Mouse (Mus musculus): ENCODE data around the gene Nfkbib. TPM values are rescaled to one million over a fixed set of nuclear protein-coding genes. Genes with fewer than 3 reads are reported as not detected.
A peak's percentile ranks its signal among the peaks of the same experiment; 100 is the strongest.

Gene Nfkbib
- total and polyA plus RNA-seq, 3 experiments = 30.5 to 101 (median 59.3) TPM

DNA sequence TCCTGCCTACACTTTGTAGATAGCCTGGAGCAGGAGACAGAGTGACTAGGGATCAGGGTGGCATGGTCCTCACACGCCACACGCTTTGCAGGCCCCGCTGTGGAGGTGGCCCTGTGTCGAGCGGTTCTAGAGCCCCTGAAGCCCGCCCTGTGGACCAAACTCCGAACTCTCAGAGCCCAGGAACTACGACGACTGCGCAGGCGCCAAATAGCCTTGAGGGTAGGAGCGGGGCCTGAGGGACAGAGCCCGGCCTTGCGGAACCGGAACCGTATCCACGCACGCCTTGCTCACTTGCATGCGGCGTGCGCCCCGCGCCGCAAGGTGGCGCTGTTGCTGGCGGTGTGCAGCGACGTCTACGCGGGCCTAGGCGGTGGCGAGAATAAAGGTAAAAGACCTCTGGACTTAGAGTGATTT lies 29.3 kb upstream of the Nfkbib start (continued):
- TF ChIP-seq ZKSCAN1 (IDR thresholded peaks at IDR 0.05; ENCODE audit: borderline replicate concordance, low read depth, low read length) (no peak), MEF2A (IDR thresholded peaks at IDR 0.05; ENCODE audit: borderline replicate concordance, low read depth, low read length) (peak; percentile 69), NRF1 (IDR thresholded peaks at IDR 0.05; ENCODE audit: low read depth, low read length) (peak; percentile 82), UBTF (IDR thresholded peaks at IDR 0.05; ENCODE audit: low read depth, low read length) (peak; percentile 80), HCFC1 (IDR thresholded peaks at IDR 0.05; ENCODE audit: low read depth, low read length) (peak; percentile 63)

DNA sequence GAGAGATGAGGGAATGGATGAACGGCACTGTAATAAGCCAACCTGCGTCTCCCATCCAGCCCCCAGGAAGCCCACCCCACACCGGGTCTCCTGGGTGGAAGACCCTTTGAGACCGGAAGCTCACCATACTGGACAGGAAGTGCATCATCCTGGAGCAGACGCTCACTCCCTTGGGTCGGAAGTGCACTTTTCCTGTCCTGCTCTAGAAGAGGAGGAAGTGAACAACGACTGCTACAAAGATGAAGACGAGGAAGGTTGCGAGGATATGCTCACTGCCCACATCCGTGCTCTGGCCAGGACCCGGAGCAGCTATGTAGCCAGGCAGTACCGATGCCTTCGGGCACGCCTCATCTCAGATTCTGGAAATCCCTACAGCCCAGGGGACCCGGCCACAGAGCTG lies 28.5 kb upstream of the Nfkbib start:
- Histone ChIP-seq H3K4me3 (replicated peaks in 1 of 3; ENCODE audit: low read depth in 2 of 3, low read length in 2 of 3, poor library complexity in 1 of 3) (peak overlapping the region; percentile 63 to 87 (median 84)), H3K36me3 (replicated peaks in 1 of 2; ENCODE audit: control insufficient read depth in 1 of 2, insufficient read depth in 1 of 2, low read length in 1 of 2) (peaks cover 21 to 32% of the 10 kb centered on the region in 2 experiments), H3K4me1 (ENCODE audit: control insufficient read depth in 1 of 2, insufficient read depth in 2 of 2) (peaks cover 20 to 43% of the 10 kb centered on the region in 2 experiments), H3K9me3 (replicated peaks; ENCODE audit: low read length) (no peaks in the 10 kb centered on the region), H3K27ac (ENCODE audit: insufficient read depth, low read depth) (peak overlapping the region; percentile 90), H3K79me2 (replicated peaks; ENCODE audit: control insufficient read depth, extremely low read depth, insufficient read depth, poor library complexity, severe bottlenecking) (peaks cover 12% of the 10 kb centered on the region), H3K9ac (ENCODE audit: insufficient read depth, low read depth) (peak overlapping the region; percentile 86), H3K4me2 (ENCODE audit: insufficient read depth, low read depth, poor library complexity, severe bottlenecking) (peak overlapping the region; percentile 73), H3K27me3 (replicated peaks) (no peaks in the 10 kb centered on the region)
- dilution Hi-C loops (cut with MboI; ENCODE audit: extremely low pct_ligation_motif_present, extremely low pct_unique_long_range_greater_than_20kb, low sequenced_read_pairs) (no loop called here), in situ Hi-C loops (cut with MboI; ENCODE audit: low pct_ligation_motif_present, low pct_unique_long_range_greater_than_20kb, low sequenced_read_pairs) (loop anchor here (5.0 to 25.0 kb wide), 2 partner anchors 71 to 241 kb away; no protein-coding TSS in a partner anchor)
- DNase-seq (ENCODE audit: extremely low read depth) = peak; percentile 85
- TF ChIP-seq NELFE (IDR thresholded peaks at IDR 0.05; ENCODE audit: low read depth, low read length) = peak; percentile 83
- no peak for TF ChIP-seq SMC3 (IDR thresholded peaks at IDR 0.05; ENCODE audit: low read depth, low read length)
- no peak for TF ChIP-seq EP300 (IDR thresholded peaks at IDR 0.05; ENCODE audit: low read length)
- TF ChIP-seq TBP (conservative IDR thresholded peaks at IDR 0.05; ENCODE audit: low read depth, low read length) = peak; percentile 89
- TF ChIP-seq MAFK (IDR thresholded peaks at IDR 0.05; ENCODE audit: insufficient replicate concordance, low read length) = no peak
- TF ChIP-seq KAT2A (IDR thresholded peaks at IDR 0.05; ENCODE audit: insufficient replicate concordance, low read length) = peak; percentile 66; the same call in 1 of the 2 replicates
- TF ChIP-seq MAZ (IDR thresholded peaks at IDR 0.05; ENCODE audit: low read depth, low read length) = no peak
- TF ChIP-seq MAX (IDR thresholded peaks at IDR 0.05; ENCODE audit: low read length) = peak; percentile 18; the same call in 1 of the 2 replicates
- peak; percentile 80 for TF ChIP-seq TCF12 (IDR thresholded peaks at IDR 0.05; ENCODE audit: low read depth, low read length)
- TF ChIP-seq ELF1 (IDR thresholded peaks at IDR 0.05; ENCODE audit: low read depth, low read length) = peak; percentile 90
- TF ChIP-seq POLR2A (IDR thresholded peaks at IDR 0.05; ENCODE audit: low read depth, low read length) = peak; percentile 80
- no peak for TF ChIP-seq CHD2 (IDR thresholded peaks at IDR 0.05; ENCODE audit: low read length)
- no peak for TF ChIP-seq RCOR1 (conservative IDR thresholded peaks at IDR 0.05; ENCODE audit: low read depth, low read length)
- TF ChIP-seq ZKSCAN1 (IDR thresholded peaks at IDR 0.05; ENCODE audit: borderline replicate concordance, low read depth, low read length) = no peak
- TF ChIP-seq ETS1 (conservative IDR thresholded peaks at IDR 0.05; ENCODE audit: low read depth, low read length) = no peak
- TF ChIP-seq ZC3H11A (IDR thresholded peaks at IDR 0.05; ENCODE audit: low read depth, low read length) = no peak
- peak; percentile 45; the same call in 1 of the 2 replicates for TF ChIP-seq IRF4 (IDR thresholded peaks at IDR 0.05; ENCODE audit: low read depth, low read length)
- peak; percentile 34; the same call in 1 of the 2 replicates for TF ChIP-seq NRF1 (IDR thresholded peaks at IDR 0.05; ENCODE audit: low read depth, low read length)
- TF ChIP-seq POLR2AphosphoS2 (IDR thresholded peaks at IDR 0.05; ENCODE audit: low read depth, low read length) = peak; percentile 43; the same call in 1 of the 2 replicates
- no peak for TF ChIP-seq MYC (IDR thresholded peaks at IDR 0.05; ENCODE audit: low read depth, low read length)
- no peak; the same call in 1 of the 2 replicates for TF ChIP-seq MXI1 (IDR thresholded peaks at IDR 0.05; ENCODE audit: low read depth, low read length)
- TF ChIP-seq JUN (IDR thresholded peaks at IDR 0.05; ENCODE audit: insufficient read depth, low read depth, low read length) = no peak
- TF ChIP-seq BHLHE40 (IDR thresholded peaks at IDR 0.05; ENCODE audit: low read depth, low read length) = 0 out of 2 replicates have a peak, but pooled peaks have one; percentile 28
- no peak for TF ChIP-seq GABPA (IDR thresholded peaks at IDR 0.05; ENCODE audit: insufficient replicate concordance, low read depth, low read length)
- TF ChIP-seq ZMIZ1 (IDR thresholded peaks at IDR 0.05; ENCODE audit: low read depth, low read length) = no peak; the same call in none of the 2 replicates
- TF ChIP-seq MEF2A (IDR thresholded peaks at IDR 0.05; ENCODE audit: borderline replicate concordance, low read depth, low read length) = 0 out of 2 replicates have a peak, but pooled peaks have one; percentile 35
- TF ChIP-seq ZNF384 (IDR thresholded peaks at IDR 0.05; ENCODE audit: low read depth, low read length) = no peak
- peak; percentile 76 for TF ChIP-seq HCFC1 (IDR thresholded peaks at IDR 0.05; ENCODE audit: low read depth, low read length)
- TF ChIP-seq CHD1 (IDR thresholded peaks at IDR 0.05; ENCODE audit: low read depth, low read length) = no peak
